Mouse (Mus musculus): ENCODE results near the gene Nos3.

Nos3 gene

GRCm38 (mm10) chr5:24426556-24427284 is 62.1 kb downstream of the Nos3 start:
- DNase-seq (ENCODE audit: low spot score in 2 of 2) = no peak

- no peak for DNase-seq (ENCODE audit: low spot score in 2 of 2)
These were observed 62.6 kb downstream of the Nos3 start for GRCm38 (mm10) chr5:24427285-24427633.

- DNase-seq (ENCODE audit: low spot score in 2 of 2) = no peak
These were observed 63.4 kb downstream of the Nos3 start for GRCm38 (mm10) chr5:24427981-24428402.

- DNase-seq (ENCODE audit: low spot score in 2 of 2) = no peak
These were observed 64.0 kb downstream of the Nos3 start for GRCm38 (mm10) chr5:24428596-24428995.

- DNase-seq (ENCODE audit: low spot score in 2 of 2) = no peak
These were observed 69.4 kb downstream of the Nos3 start for GRCm38 (mm10) chr5:24433993-24434392.

Measured in natural killer cell, adult 2 months (primary cell).